Comparison of ENCODE assay signal across 1 mouse cellular context in the genomic region with DNA sequence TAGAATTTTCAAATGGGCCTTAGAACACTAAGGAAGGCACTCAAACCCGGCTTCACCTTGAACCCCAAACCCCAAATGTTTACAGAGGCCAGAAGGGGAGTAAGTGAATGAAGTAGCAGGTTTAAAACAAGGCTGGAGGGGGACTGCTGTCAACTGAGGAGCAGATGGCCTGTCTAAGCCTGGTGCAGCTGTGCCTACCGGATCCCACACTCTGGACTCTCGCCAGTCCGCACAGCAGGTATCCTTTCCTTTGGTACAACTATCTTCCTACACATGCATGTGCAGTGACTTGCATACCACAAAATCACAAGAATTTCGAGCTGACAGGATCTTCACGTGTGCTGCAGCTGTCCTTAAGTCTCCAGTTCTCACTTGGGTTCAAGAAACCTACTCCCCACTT.
TF ChIP-seq lines count a peak whose summit lies in the region.

No protein-coding gene starts in this region.

TF ChIP-seq in myocyte, 11 proteins besides CTCF, POLR2A, EP300 and RAD21 (continued from another document):
- no peak for TF ChIP-seq USF1 (IDR thresholded peaks at IDR 0.05; ENCODE audit: low read depth)
- TF ChIP-seq TCF12 (IDR thresholded peaks at IDR 0.05; ENCODE audit: insufficient read depth, poor library complexity, severe bottlenecking), result no peak
